Mouse (Mus musculus) G1E (cell line): Measurements from ENCODE around the gene St8sia2.

Source experiments
- CTCF ChIP-seq: IDR thresholded peaks from 2 replicates; pipeline ENCODE4 v1.5.1; 2012; ENCODE audit warnings: low read depth, low read length, inconsistent platforms, mixed read lengths
- GATA1 ChIP-seq: IDR thresholded peaks from 2 replicates; pipeline ENCODE4 v1.6.1; 2012; ENCODE audit warnings: borderline replicate concordance, low read length, inconsistent platforms, mixed read lengths
- POLR2AphosphoS5 ChIP-seq: IDR thresholded peaks from 2 replicates; pipeline ENCODE4 v1.6.1; 2012; ENCODE audit warnings: low read depth, low read length, inconsistent platforms; ENCODE audit not compliant: insufficient replicate concordance
- TAL1 ChIP-seq: conservative IDR thresholded peaks from 2 replicates; pipeline ENCODE4 v1.6.1; 2012; ENCODE audit warnings: low read depth, low read length, inconsistent platforms, mixed read lengths

DNA sequence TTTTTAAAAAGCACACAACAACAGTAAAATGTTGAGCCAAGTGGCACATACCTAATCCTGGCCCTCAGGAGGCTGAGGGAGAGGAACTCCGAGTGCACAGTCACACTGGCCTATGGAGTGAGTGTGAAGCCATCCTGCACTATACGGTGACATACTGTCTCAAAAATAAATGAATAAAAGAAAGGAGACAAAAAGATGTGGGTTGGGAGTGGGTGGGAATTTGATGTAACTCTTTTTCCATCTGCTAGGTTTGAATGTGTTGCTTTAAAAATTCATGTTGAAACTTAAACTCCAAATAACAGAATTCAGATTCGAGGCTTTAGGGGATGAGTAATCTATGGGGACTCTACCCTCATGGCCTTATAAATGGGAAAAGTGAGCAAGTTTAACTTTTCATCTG is 46.2 kb upstream of the St8sia2 start:
- TF ChIP-seq GATA1, result no peak
- TF ChIP-seq CTCF, result no peak
- no peak for TF ChIP-seq POLR2AphosphoS5
- no peak for TF ChIP-seq TAL1
